Mouse (Mus musculus) ovary, postnatal 36 days (tissue): Measurements from ENCODE around the gene Gm8994.
"Not testable (repeated sequence)": the region's sequence is repeated elsewhere in the genome, so short reads cannot be mapped to it uniquely, and the experiment has no call there.

Source experiments
- DNase-seq: peaks from one replicate; pipeline ENCODE4 v3.0.0; 2022; ENCODE audit warnings: low spot score, mixed read lengths

Gene Gm8994

DNA sequence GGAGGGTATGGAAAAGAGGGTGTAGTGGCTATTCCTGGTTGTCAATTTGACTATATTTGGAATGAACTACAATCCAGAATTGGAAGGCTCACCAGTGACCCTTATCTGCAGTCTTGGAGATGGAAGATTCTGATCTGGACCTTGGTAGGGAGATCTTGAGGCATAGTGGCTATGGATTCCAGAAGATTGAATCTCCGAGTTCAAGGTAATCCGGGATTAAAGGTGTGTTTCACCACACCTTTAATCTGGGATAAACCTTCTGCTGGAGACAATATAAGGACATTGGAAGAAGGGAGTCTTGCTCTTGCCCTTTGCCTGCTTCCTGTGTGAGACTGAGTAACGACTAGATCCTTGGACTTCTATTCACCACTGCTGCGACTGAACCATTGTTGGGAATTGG lies at the start of gene Gm8994:
Gene Gm8994, plus strand, starts transcription at position 301 of the 400 bp plus-strand sequence.
- not testable (repeated sequence) for DNase-seq

DNA sequence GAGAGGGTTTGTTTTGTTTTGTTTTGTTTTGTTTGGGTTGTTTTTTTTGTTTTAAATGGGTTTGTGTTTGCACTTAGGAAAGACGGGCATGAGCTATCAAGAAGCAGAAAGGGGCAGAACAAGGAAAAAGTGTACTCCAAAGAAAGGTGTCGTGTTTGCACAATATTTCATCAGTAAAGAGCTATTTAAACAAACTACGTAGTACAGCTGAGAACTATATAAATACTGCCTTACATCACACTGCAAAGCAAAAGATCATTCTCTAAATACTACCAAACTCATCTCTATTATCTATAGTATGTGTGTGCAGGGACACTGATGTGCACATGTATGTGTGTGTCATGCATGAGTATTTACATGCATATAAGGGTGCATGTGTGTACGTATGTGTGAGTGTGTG lies 49.7 kb upstream of the Gm8994 start:
- DNase-seq = no peak

DNA sequence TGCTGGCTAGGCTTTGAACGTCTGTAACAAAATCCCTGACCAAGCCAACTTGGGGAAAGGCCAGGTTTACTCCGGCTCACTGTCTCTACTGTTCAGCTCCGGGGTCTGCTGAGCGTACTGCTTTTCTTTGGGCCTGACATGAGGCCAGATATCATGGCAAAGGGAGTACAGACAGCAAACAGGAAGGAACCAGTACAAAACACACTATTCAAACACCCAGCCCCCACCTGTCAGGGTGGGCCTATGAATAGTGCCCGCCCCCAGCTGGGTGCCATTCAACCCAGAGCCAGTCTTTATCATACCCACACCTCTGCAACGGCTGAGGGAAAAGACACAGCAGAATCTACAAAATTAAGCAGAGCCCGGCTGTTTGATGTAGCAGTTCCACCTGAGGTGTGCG lies 42.8 kb upstream of the Gm8994 start:
- DNase-seq = no peak

DNA sequence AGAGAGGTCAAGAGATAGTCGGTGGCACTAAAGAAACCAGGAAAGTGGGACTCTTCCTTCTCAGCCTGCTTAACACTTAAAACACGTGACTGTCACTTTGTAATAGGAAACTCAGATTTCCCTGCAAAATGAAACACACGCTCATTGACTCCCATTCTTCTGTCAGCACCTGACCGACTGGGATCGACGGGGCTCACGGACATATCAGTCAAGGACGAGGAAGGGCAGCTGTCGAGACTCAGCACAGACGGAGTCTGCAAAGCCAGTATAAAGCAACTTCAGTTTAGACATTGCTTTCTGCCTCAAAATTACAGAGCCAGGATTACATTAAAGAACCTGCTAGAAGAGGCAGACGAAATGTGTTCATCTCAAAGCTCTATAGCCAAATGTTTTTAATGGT lies 41.2 kb upstream of the Gm8994 start:
- no peak for DNase-seq

DNA sequence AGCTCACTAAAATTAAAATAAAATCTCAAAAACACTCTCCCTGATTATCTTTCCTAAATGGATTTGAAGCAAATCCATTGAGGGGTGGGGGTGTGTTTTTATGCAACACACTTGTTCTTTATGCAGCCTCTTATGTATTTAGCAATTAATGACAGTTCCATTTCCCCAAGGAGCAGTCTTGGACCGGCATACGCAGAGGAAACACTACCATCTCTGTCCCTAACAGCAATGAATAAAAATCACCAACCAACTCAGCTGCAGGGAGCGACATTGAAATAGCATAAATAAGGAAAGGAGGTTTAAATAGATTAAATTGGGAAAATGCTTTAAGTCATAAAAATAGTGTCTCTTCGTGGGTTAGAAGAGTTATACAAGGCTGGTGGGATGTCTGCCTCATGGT lies 40.8 kb upstream of the Gm8994 start:
- DNase-seq = no peak

DNA sequence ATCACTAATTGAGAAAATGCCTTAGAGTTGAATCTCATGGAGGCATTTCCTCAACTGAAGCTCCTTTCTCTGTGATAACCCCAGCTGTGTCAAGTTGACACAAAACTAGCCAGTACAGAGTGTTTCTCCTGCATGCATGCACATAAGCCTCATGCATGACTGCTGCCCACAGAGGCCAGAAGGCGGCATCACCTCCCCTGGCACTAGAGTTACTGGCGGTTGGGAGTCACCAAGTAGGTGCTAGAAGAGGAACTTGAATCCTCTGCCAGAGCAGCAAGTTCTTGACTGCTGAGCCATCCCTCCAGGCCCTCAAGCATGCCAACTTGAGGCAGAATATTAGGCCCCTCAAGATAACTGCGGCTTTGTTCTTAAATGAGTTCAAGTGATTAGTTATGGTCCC lies 35.9 kb upstream of the Gm8994 start:
- no peak for DNase-seq

DNA sequence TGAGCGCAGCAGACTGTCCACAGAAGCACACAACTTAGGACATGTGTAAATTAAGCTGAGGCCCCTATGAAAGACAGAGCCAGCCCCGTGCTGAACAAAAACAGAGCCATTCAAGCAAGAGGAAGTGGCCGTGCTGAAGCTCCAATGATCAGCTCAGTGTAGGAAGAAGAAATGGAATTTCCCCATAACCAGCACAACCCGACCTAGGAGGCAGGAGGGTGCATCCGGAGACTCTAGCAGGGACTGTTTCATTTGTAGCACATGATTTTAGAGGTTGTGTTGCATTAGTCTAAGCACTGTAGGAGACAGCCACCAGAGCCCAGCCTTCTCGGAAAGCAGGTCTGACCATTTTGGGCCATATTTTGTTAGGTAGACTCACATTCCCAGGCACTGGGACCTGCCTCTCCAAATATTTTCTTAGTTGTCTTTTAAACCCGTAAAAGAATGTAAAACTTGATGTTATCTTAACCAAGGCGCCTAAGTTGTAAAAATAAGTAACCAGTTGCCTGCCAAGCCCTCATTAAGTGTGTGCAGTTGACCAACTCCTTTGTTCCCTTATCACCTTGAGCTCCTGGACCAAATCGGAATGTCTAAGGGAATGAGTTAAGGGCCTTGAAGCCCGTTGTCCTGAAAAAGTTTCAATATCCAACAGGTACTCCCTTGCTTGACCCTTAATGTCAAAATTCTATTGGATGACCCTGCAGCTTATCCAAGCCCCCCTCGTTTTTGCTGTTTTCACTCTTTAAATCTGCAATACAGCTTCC lies 35.2 kb upstream of the Gm8994 start:
- DNase-seq = no peak

DNA sequence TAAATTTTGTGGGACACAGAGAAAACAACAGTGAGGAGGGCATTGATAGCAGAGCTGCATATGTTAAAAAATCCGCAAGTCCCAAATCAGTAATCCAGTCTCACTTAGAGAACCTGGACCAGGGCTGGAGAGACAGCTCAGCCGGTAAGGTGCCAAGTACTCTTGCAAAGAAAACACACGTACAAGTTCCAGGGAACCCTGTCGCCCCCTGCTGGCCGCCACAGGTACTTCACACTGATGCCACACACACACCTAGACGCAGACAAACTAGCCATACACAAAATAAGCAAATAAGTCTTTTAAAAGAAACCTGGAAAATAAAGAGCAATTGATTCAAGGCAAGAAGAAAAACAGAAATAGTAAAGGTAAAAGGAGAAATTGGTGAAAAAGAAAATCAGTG lies 33.6 kb upstream of the Gm8994 start:
- no peak for DNase-seq

DNA sequence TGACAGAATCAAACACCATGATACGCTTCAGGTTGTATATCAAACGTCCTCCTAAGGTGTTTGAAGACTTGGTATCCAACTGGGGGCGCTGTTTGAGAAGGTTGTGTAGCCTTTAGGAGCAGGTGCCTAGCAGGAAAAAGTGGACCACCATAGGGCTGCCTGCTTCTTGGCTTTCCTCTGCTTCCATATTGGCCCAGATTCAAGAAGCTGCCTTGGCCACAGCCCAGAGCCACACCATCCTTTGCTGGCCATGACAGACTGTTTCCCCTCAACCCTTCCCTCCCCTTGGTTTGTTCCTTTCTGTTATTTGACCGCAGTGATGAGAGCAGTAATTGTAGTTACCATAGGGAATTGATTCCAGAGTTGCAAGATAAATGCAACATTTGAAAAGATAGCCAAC lies 31.5 kb upstream of the Gm8994 start:
- DNase-seq = no peak

DNA sequence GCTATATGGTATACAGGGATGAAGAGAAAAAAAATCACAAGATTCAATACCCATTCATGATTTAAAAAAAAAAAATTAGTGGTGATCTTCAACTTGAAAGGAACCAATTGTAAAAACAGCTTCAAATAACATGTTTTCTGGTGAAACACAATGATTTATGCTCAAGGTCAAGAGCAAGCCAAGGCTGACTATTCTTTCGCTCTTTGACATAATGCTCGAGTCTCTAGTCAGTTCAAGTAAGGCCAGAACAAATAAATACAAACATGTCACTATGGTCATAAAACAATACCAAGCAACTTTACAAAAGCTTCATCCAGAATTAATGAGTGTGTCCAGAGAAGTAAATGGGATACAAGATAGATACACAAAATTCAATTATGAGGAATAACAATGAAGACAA lies 31.1 kb upstream of the Gm8994 start:
- no peak for DNase-seq

DNA sequence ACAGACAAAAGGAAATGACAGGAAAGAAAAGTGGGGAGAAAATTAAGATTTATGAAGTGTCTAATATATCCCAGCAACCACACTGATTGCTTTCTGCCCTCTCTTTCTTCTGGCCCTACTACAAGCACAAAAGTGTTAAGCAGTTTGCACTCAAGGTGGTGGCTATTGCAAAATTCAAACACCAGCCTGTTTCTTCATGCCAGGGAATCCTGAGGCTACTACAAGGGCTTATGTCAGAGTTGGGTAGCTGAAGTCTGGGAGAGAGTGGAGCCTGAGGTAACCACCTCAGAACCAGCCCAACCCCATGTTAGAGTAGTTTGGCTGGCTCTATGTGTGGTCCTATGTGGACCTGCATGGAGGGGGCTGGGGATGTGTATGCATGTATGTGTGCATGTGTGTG lies 23.8 kb upstream of the Gm8994 start:
- no peak for DNase-seq

DNA sequence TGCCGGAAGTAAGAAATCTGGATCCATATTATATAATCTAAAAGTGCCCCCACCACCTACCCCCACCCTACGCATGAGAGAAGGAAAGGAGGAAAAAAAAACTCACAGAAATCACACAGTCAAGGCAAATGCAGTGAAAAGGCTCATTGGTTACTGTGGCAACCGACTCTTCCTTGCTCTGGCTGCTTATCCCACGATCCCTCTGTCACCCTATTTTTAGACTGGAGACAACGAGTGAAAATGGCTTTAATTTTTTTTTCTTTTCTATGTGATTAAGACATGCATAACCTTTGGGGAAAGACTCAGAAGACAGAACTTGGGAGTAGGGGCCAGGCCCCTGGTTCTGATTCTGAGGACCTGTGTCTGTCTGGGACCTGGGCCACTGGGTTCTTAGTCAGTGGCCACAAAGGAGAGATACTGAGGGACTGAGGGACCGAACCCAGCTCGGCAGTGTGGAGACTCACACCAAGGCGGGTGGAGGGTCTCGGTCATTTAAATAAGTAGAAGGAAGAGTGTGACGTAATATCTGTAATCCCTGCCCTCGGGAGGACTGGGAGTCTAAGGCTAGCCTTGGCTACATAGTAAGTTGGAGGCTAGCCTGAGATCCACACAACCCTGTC lies 22.9 kb upstream of the Gm8994 start:
- no peak for DNase-seq

DNA sequence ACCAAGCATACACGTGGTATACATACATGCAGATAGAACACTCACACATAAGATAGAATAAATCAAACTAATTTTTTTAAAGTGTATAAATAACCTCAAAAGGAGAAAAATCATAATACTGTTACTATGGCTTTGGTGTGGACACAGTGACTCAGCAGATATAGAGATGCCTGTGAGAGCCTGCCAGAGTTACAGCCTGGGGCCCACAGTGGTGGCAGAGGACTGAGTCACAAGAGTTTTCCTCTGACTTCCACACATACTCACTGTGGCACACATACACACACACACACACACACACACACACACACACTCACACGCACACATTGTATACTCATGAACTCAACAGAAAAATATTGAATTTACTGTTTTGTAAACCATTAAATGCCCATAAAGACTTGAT lies 17.9 kb upstream of the Gm8994 start:
- DNase-seq = no peak

DNA sequence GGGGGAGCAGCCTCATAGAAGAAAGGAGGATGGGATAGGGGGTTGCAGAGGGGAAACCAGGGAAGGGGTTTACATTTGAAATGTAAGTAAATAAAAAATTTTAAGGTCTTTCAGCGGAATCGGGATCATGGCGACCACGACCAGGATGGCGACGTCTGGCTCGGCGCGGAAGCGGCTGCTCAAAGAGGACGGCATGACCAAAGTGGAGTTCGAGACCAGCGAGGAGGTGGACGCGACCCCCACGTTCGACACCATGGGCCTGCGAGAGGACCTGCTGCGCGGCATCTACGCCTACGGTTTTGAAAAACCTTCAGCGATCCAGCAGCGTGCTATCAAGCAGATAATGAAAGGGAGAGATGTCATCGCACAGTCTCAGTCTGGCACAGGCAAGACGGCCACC lies 1.1 kb downstream of the Gm8994 start:
- DNase-seq = not testable (repeated sequence)

DNA sequence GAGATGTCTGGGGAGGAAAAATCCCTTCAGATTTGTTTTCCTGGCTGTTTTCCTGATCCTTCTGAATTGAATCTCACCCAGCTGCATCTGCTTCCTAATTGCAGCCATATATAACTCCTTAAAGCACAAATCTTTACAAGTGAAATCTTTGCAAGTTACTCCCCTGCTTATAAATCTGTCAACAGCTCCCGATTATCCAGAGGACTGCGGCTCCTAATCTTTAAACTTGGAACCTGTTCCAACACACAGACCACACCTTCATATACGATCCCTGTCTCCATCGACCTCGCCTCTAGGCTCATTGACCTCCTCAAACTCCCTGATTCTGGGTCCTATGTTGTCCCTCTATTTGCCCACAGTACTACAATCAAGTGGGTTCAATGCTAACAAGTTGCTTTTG lies 13.3 kb downstream of the Gm8994 start:
- no peak for DNase-seq

DNA sequence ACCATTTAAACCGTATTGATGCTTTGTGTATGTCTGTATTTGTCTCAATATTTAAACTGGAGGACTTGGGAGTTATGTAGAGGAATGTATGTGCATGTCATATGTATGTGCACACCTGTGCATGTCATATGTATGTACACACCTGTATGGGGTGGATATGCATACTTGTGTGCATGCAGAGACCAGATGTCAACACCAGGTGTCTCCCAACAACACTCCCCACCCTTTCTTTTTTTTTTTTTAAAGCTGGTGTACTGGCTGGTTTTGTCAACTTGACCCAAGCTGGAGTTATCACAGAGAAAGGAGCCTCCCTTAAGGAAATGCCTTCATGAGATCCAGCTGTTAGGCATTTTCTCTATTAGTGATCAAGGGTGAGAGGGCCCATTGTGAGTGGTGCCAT lies 13.8 kb downstream of the Gm8994 start:
- DNase-seq = no peak

DNA sequence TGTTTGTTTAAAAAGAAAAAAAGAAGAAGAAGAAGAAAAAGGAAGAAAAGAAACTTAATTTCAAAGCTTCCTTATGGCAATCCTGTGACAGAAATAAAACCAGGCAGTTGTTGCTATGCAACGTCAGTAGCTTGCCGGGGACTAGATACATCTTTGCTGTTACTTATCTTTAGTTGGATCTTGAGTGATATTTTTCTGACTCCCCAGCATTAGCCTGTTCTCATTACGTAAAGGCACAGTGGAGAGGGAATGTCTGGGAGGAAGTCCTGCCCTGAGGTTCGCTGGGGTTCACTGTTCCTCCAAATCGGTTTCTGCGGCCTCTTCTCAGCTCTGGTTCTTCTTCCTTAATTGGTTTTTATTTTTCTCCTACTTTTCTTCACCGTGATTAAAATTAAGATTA lies 16.5 kb downstream of the Gm8994 start:
- DNase-seq = no peak

DNA sequence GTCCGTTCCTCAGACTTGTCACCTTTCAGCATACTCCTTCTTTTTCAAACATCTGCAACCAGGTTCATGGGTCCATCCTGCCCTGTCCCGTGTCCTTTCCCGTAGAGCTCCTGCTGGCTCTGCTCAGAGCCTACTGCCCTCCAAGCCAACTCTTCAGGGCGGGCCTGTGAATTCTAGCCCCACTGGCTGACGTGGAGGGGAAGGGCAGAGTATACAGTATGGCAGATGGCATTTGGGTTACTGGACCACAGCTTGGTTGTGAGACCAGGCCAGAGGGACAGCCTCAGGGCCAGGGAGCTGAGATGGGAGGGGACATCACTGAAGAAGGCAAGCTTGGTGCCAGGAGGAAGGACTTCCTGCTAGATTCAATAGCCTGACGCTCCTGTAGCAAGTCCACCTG lies 17.7 kb downstream of the Gm8994 start:
- DNase-seq = no peak

DNA sequence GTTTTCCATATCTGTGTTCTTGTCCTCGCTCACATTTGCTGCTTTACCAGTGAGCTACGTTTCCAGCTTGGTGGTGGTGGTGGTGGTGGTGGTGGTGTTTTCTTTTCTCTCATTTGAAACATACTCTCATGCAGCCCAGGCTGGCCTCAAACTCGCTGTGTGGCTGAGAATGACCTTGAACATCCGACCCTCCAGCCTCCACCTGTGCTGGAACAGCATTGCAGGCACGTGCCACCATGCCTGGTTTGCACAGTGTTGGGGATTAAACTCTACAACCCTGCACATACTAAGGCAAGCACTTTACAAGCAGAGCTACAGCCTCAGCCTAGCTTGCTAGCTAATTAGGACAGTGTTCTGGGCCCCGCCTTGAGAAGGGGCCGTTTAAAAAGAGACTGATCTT lies 18.3 kb downstream of the Gm8994 start:
- DNase-seq = no peak

DNA sequence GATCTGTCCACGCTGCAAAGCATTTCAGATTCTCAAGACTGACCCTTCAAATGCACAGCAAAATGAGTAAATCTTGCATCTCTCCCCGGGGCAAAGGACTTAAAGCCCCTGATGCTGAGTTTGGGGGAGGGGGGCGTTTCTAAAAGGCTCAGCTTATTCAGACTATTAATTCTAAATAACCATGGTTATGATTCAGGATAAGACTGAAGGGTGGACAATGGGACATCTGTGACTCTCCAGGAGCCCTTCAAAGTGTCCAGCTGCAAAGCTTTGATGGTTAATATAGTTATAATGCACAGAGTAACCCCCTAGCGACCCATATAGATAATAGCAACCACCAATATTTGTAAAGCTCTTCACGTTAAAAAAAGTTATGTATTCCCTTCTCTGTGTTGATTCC lies 19.7 kb downstream of the Gm8994 start:
- no peak for DNase-seq

DNA sequence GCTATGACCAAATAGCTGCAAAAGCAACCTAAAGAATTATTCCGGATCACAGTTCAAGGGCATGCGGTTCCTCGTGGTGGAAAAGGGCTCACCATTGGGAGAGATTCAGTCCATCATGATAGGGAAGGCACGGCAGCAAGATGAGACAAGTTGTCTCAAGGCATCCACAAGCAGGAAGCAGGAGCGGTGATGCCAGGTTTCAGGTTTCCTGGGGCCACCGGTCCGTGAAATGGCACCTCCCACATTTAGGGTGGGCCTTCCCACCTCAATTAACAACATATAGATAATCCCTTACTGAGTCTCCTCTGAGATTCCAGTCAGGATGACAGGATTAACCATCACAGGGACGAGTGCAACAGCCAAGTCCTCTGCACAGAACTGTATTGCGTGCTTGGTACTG lies 20.3 kb downstream of the Gm8994 start:
- no peak for DNase-seq

DNA sequence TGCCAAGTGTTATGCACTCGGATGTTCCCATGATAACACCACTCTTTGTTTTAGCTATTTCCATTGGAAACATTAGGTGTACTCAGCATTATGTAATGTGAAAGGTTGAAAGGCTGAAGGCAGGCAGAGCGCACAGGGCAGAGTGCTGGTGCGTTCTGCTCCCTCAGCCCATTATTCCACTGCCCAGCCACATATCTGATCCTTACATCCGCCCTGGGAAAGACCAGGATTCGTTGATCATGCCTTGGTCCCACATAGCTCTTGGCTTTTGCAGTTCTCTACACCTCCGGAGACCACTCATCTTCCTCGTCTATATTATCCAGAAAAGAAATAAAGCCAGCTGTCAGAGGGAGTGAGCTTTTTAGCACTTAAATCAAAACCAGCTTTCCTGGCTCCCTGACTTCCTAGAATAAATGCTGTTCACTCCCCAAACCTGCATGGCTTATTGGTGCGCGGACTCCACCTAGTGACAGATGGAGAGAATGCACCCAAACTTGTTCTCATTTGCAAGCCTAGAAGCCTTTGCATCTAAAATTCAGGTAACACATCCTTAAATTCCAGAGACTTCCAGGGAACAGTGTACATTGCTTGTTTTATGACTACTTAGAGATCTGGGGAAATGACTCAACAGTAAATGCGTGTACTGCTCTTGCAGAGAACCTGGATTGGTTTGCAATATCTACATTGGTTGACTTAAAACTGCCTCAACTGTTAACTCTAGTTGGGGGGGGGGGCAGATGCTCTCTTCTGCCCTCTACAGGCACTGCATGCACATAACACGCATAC lies 26.3 kb downstream of the Gm8994 start:
- peak; percentile 61 for DNase-seq

DNA sequence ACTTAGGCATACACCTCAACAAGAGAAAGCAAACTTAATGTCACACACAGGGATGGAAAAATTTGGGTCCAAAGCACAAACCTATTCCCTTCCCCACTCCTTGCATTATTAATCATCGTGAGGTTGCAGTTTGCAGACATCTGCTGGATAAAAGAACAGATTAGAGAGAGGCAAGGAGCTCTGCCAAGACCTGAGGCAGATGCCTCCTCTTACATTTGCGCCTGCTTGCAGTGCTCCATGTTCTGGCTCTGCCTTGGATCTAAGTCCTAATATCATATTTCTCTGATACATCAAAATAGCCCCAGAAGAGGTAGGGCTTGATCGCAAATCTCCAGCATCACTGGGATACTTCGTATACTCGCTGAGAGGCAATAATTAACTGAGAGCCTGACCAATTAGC lies 31.1 kb downstream of the Gm8994 start:
- no peak for DNase-seq
